Mouse (Mus musculus): ENCODE data around the gene Atp5k. TPM values are rescaled to one million over a fixed set of nuclear protein-coding genes. Genes with fewer than 3 reads are reported as not detected.
A peak's percentile ranks its signal among the peaks of the same experiment; 100 is the strongest.

Atp5k gene
- polyA plus RNA-seq, 1 experiment from 2014 or later = 829 TPM

DNA sequence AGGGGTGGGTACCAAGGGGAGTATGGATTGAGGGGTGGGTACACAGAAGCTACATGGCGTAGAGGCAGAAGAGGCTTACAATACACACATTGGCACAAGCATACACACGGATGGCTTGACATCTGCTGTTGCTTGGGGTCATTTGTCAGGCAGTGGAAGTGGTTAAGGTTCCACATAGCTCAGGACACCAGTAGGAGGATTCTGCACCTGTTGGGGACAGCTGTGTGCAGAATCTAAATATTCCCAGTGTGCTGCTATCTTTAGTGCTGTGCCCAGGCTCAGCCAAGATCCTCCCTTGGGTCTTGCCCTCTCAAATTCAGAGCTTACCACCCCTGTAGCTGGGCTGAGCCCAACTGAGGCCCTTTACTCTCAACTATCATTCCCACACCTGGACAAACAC lies 1.9 kb upstream of the Atp5k start:
- Histone ChIP-seq H3K36me3 (ENCODE audit: control insufficient read depth, insufficient read depth) (peaks cover 17% of the 10 kb centered on the region), H3K9me3 (ENCODE audit: control insufficient read depth) (no peaks in the 10 kb centered on the region), H3K27me3 (replicated peaks; ENCODE audit: control insufficient read depth, insufficient read depth, low read length) (no peaks in the 10 kb centered on the region), H3K4me2 (replicated peaks; ENCODE audit: low read depth) (no peak overlapping the region), H3K9ac (ENCODE audit: low read depth, low read length) (no peak overlapping the region), H3K4me3 (ENCODE audit: low read depth, low read length) (no peak overlapping the region), H3K4me1 (replicated peaks; ENCODE audit: control insufficient read depth, insufficient read depth, low read length) (no peaks in the 10 kb centered on the region), H3K27ac (ENCODE audit: low read depth, low read length) (no peak overlapping the region)
- ATAC-seq = no peak
- TF ChIP-seq CTCF (IDR thresholded peaks at IDR 0.05; ENCODE audit: low read depth) = no peak
- WGBS = 71% methylated on average over 2 of the region's 2 CpGs

DNA sequence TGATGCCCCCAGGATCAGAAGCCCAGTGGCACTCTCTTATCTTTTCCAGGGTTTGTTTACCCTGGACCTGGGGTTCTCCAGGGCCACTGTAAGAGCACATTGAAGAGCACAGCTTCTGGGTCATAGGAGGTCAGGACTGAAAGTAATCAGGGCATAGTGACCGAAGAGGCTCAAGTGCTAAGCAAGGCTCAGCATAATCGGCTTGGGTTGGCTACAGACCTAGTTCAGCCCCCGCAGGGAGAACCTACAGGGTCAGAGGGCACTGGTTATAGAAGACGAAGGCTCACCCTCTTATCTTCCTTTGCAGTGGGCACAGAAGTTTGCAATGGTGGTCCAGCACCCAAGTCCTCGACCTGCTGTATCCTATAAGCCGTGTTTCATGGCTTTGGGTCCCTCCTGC lies 3.1 kb downstream of the Atp5k start:
- no peaks in the 10 kb centered on the region for H3K27me3 ChIP-seq (replicated peaks; ENCODE audit: control insufficient read depth, insufficient read depth, low read length)
- peaks cover 23% of the 10 kb centered on the region for H3K36me3 ChIP-seq (ENCODE audit: control insufficient read depth, insufficient read depth)
- no peak overlapping the region for H3K4me2 ChIP-seq (replicated peaks; ENCODE audit: low read depth)
- H3K27ac ChIP-seq (ENCODE audit: low read depth, low read length) = no peak overlapping the region
- H3K4me1 ChIP-seq (replicated peaks; ENCODE audit: control insufficient read depth, insufficient read depth, low read length) = no peaks in the 10 kb centered on the region
- no peak for TF ChIP-seq CTCF (IDR thresholded peaks at IDR 0.05; ENCODE audit: low read depth)
- H3K9ac ChIP-seq (ENCODE audit: low read depth, low read length) = no peak overlapping the region
- H3K9me3 ChIP-seq (ENCODE audit: control insufficient read depth) = no peaks in the 10 kb centered on the region
- no peak overlapping the region for H3K4me3 ChIP-seq (ENCODE audit: low read depth, low read length)
- ATAC-seq = no peak
- WGBS = 86% methylated on average over 6 of the region's 6 CpGs

DNA sequence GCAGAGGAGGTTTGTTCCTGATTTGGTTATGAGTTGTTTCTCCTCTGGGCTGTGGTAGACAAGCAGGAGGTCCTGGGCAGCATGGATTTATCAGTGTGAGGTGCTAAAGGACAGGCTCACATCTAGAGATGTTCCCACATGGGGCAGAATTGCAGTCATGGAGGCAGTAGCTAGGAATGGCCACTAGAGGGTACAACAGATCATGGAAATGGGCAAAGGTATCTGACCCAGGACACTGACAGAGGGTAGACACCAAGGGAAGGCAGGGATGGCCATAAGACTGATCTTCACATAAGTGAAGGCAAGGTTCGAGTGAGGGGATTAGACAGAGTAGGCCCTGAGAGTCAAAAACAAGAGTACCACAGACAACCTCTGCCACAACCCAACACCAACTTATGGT lies 7.1 kb downstream of the Atp5k start:
- ATAC-seq = no peak
- no peaks in the 10 kb centered on the region for H3K27me3 ChIP-seq (replicated peaks; ENCODE audit: control insufficient read depth, insufficient read depth, low read length)
- H3K4me3 ChIP-seq (ENCODE audit: low read depth, low read length) = no peak overlapping the region
- H3K36me3 ChIP-seq (ENCODE audit: control insufficient read depth, insufficient read depth) = peaks cover 15% of the 10 kb centered on the region
- WGBS = 50% methylated on average over 1 of the region's 1 CpGs
- no peaks in the 10 kb centered on the region for H3K9me3 ChIP-seq (ENCODE audit: control insufficient read depth)
- no peak overlapping the region for H3K4me2 ChIP-seq (replicated peaks; ENCODE audit: low read depth)
- no peaks in the 10 kb centered on the region; the same call in 1 of the 2 replicates for H3K4me1 ChIP-seq (replicated peaks; ENCODE audit: control insufficient read depth, insufficient read depth, low read length)
- no peak overlapping the region for H3K27ac ChIP-seq (ENCODE audit: low read depth, low read length)
- no peak overlapping the region for H3K9ac ChIP-seq (ENCODE audit: low read depth, low read length)
- TF ChIP-seq CTCF (IDR thresholded peaks at IDR 0.05; ENCODE audit: low read depth) = peak; percentile 91

DNA sequence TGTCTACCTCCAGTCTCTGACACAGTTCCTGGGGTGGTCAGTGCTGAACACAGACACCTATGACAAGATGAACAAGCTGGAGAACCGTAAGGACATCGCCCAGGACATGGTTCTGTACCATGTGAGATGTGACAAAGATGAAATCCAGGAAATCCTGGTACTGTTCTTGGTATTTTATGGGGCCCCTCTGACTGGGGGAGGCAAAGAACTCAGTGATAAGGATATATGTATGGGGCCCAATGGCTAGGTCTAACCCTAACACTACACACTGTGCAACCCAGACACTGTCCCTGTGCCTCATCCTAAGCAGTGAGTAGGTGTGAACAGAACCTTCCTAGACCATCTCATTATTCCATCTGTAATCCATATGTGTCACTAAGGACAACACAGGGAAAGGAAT lies 10.8 kb downstream of the Atp5k start:
- 84% methylated on average over 2 of the region's 2 CpGs for WGBS
- no peaks in the 10 kb centered on the region for H3K36me3 ChIP-seq (ENCODE audit: control insufficient read depth, insufficient read depth)
- no peak overlapping the region for H3K9ac ChIP-seq (ENCODE audit: low read depth, low read length)
- no peaks in the 10 kb centered on the region for H3K9me3 ChIP-seq (ENCODE audit: control insufficient read depth)
- no peak overlapping the region for H3K4me2 ChIP-seq (replicated peaks; ENCODE audit: low read depth)
- no peak for ATAC-seq
- no peaks in the 10 kb centered on the region; the same call in 1 of the 2 replicates for H3K4me1 ChIP-seq (replicated peaks; ENCODE audit: control insufficient read depth, insufficient read depth, low read length)
- no peak overlapping the region for H3K4me3 ChIP-seq (ENCODE audit: low read depth, low read length)
- no peak overlapping the region for H3K27ac ChIP-seq (ENCODE audit: low read depth, low read length)
- no peak for TF ChIP-seq CTCF (IDR thresholded peaks at IDR 0.05; ENCODE audit: low read depth)
- H3K27me3 ChIP-seq (replicated peaks; ENCODE audit: control insufficient read depth, insufficient read depth, low read length) = no peaks in the 10 kb centered on the region

DNA sequence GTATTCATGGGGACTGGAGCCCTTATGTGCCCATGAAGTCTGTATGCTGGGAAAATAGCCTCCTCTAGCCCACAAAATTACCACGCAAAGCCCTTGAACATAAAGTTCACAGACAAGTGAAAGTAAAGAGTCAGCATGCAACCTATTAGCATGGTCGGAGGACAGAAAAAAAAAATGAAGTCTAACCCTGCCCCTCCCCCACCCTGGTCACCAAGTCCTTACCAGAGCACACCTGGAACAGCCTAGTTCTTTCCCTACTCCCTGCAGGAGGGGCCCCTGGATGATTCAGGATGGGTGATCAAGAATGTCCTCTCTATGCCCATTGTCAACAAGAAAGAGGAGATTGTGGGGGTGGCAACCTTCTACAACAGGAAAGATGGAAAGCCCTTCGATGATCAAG lies 11.5 kb downstream of the Atp5k start:
- ATAC-seq = peak; percentile 45; the same call in 1 of the 2 replicates
- Histone ChIP-seq H3K4me1 (replicated peaks; ENCODE audit: control insufficient read depth, insufficient read depth, low read length) (no peaks in the 10 kb centered on the region; the same call in 1 of the 2 replicates), H3K9ac (ENCODE audit: low read depth, low read length) (no peak overlapping the region), H3K27ac (ENCODE audit: low read depth, low read length) (no peak overlapping the region), H3K27me3 (replicated peaks; ENCODE audit: control insufficient read depth, insufficient read depth, low read length) (no peaks in the 10 kb centered on the region), H3K9me3 (ENCODE audit: control insufficient read depth) (no peaks in the 10 kb centered on the region), H3K36me3 (ENCODE audit: control insufficient read depth, insufficient read depth) (no peaks in the 10 kb centered on the region), H3K4me3 (ENCODE audit: low read depth, low read length) (no peak overlapping the region), H3K4me2 (replicated peaks; ENCODE audit: low read depth) (no peak overlapping the region; the same call in 1 of the 2 replicates)
- no peak for TF ChIP-seq CTCF (IDR thresholded peaks at IDR 0.05; ENCODE audit: low read depth)
- 64% methylated on average over 3 of the region's 3 CpGs for WGBS

DNA sequence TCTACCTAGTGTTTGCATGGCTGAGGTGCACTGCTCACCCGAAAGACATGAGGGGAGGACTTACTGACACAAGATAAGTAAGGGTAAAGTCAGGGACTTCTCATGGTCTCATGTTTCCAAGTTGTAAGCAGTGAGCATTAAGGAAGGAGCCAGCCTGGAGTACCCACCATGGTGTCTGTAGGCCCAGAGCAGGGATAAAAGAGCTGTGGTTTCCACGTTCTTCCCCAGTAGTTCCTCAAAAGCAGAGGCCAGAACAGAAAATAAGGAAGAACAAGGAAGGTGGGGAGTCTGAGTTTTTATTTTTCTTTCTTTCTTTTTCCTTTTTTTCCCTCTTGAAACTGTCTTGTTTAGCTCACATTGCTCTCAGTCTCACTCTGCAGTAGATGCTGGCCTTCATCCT lies 19.5 kb downstream of the Atp5k start:
- Histone ChIP-seq H3K9me3 (ENCODE audit: control insufficient read depth) (no peaks in the 10 kb centered on the region), H3K4me2 (replicated peaks; ENCODE audit: low read depth) (no peak overlapping the region), H3K4me1 (replicated peaks; ENCODE audit: control insufficient read depth, insufficient read depth, low read length) (no peaks in the 10 kb centered on the region), H3K27ac (ENCODE audit: low read depth, low read length) (no peak overlapping the region), H3K27me3 (replicated peaks; ENCODE audit: control insufficient read depth, insufficient read depth, low read length) (no peaks in the 10 kb centered on the region), H3K4me3 (ENCODE audit: low read depth, low read length) (no peak overlapping the region), H3K36me3 (ENCODE audit: control insufficient read depth, insufficient read depth) (no peaks in the 10 kb centered on the region), H3K9ac (ENCODE audit: low read depth, low read length) (no peak overlapping the region)
- ATAC-seq = no peak
- TF ChIP-seq CTCF (IDR thresholded peaks at IDR 0.05; ENCODE audit: low read depth) = no peak
- WGBS = 66% methylated on average over 2 of the region's 2 CpGs

DNA sequence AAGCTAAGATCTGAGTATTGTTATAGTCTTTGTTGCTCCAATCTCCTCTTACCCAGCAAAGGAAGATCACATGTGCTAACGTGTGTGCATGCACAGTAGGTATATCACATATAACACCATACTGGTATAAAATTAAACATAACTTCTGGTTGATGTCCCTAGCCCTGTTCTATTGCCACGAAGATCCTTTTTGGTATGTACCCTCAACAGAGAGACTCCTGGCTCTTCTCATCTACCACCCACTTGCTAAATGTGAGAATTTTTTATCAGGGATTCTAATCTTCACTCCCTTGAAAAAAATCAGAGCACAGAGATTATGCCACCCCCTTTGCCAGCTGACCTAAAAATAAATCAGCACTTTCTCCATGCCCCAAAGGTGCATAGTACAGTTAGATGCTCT lies 27.3 kb downstream of the Atp5k start:
- no peaks in the 10 kb centered on the region for H3K4me1 ChIP-seq (replicated peaks; ENCODE audit: control insufficient read depth, insufficient read depth, low read length)
- no peak overlapping the region for H3K4me2 ChIP-seq (replicated peaks; ENCODE audit: low read depth)
- no peak for ATAC-seq
- no peak overlapping the region for H3K27ac ChIP-seq (ENCODE audit: low read depth, low read length)
- H3K9me3 ChIP-seq (ENCODE audit: control insufficient read depth) = peaks cover 4% of the 10 kb centered on the region; the same call in 1 of the 2 replicates
- H3K9ac ChIP-seq (ENCODE audit: low read depth, low read length) = no peak overlapping the region
- TF ChIP-seq CTCF (IDR thresholded peaks at IDR 0.05; ENCODE audit: low read depth) = no peak
- no peaks in the 10 kb centered on the region for H3K27me3 ChIP-seq (replicated peaks; ENCODE audit: control insufficient read depth, insufficient read depth, low read length)
- no peak overlapping the region for H3K4me3 ChIP-seq (ENCODE audit: low read depth, low read length)
- WGBS = 71% methylated on average over 2 of the region's 2 CpGs
- H3K36me3 ChIP-seq (ENCODE audit: control insufficient read depth, insufficient read depth) = no peaks in the 10 kb centered on the region

Measured in intestine, postnatal 0 days (tissue).